Mouse (Mus musculus): ENCODE data around the gene Cfap20. TPM values are rescaled to one million over a fixed set of nuclear protein-coding genes. Genes with fewer than 3 reads are reported as not detected.
"Not testable (repeated sequence)": the region's sequence is repeated elsewhere in the genome, so short reads cannot be mapped to it uniquely, and the experiment has no call there.

Cfap20 gene
- polyA plus RNA-seq, 1 experiment: 86.8 TPM

- DNase-seq (ENCODE audit: low spot score): no peak
These were observed 12.4 kb downstream of the Cfap20 start for GRCm38 (mm10) chr8:95422193-95422810.

DNA sequence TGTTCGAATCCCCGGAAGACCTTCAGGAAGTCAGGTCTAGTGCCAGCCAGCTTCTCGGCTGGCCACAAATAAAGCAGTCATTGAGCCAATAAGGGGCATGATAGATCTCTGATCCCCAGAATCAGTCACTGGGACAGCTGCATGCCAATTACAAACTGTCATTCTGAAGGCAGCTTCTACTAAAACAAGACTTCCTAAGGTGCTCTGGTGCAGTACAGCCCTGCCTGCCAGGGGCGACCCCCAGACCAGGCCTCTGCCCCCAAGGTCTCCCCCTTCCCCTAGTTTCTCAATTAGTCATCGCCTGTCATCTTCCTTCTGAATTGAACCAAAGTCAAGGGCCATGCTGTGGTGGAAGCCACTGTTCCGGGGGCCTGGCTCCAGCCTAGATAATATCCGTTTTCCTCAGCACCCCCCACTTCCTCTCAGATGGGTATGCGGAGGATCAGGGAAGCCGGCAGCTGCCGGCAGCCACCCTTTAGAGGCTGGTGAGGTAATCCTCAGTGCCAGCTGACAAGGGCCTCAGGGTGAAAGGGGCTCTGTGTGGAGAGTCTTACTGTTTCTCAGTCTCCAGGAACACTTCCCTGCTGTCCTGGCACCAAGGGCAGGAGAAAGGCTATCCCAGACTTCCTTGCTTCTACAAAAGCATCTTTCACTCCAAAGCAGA, 23.2 kb downstream of the Cfap20 start:
- no peak for DNase-seq (ENCODE audit: low spot score)

DNA sequence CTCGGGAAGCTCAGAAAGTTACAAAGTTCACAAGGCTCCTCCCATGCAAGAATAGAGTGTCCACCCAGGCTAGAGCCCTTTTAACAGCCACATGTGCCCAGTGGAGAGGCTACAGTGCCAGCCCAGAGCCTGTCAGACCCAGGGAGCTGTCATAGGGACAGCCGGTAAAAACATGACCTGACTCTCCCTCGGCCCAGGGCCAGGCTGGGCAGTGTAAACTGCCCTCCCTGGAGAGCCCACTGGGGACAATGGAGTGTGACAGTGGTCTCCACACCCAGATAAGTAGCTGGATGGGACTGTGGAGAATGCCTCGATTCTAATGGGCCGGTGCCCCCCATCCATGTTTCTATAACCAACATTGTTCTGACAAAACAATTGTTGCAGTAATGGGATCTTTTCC, 25.2 kb downstream of the Cfap20 start:
- no peak for DNase-seq (ENCODE audit: low spot score)

DNA sequence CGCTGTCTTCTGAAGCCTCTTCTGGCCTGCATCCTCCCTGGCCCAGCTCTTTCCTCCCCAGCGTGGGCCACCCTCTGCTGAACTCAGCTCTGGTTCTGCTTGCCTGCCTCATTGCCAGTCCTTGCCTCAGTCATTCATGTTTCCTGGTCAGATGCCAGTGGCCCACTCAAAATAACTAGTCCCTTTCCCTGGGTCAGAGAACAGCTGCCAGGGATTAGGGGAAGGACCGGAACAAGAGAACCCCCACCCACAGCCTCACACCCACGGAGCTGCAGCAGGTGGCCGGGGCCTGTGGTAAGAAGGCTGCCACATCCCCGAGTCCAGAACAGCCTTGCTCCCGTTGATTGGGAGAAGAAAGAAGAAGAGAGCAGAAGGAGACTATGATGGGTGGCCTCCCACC, 33.6 kb downstream of the Cfap20 start:
- no peak for DNase-seq (ENCODE audit: low spot score)

GRCm38 (mm10) chr8:95399131-95399530, 35.5 kb downstream of the Cfap20 start:
- no peak for DNase-seq (ENCODE audit: low spot score)

GRCm38 (mm10) chr8:95397201-95397600, 37.5 kb downstream of the Cfap20 start:
- DNase-seq (ENCODE audit: low spot score): no peak

GRCm38 (mm10) chr8:95396752-95397151, 37.9 kb downstream of the Cfap20 start:
- DNase-seq (ENCODE audit: low spot score): no peak

DNA sequence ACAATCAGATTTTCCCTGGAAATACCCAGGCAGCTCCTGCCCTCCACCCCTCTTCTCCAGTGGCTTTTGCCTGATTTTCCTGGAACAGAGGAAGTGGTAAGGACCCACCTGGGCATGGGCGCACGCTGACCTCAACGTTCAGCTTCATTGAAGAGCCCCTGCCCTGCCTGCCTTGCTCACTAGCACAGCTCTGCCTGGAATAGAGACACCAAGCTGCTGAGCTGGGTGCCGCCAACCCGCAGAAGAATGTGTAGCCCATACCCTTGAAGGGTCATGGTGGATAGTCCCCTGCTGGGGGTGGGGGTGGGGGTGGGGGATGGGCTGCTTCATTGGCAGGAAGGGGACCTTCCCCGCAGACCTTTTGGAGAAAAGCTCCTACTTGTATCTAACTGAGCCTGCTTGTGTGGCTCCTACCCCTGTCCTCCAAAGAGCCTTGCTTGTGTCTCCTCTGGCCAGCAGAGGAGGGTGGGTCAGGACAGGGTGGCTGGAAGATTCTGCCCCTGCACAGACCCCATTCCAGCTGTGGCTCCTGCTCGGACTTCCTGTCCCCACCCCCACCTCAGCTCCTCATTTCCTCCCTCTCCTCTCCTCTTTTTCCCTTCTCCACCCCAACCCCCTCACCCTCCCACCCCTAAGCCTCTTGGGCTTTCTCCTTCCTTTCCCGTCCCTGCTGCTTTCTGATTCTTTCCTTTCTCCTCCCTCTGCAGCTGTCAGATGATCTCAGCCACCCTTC, 39.3 kb downstream of the Cfap20 start:
- DNase-seq (ENCODE audit: low spot score): no peak

GRCm38 (mm10) chr8:95392604-95393003, 42.1 kb downstream of the Cfap20 start:
- no peak for DNase-seq (ENCODE audit: low spot score)

GRCm38 (mm10) chr8:95391101-95391500, 43.6 kb downstream of the Cfap20 start:
- DNase-seq (ENCODE audit: low spot score): no peak

- DNase-seq (ENCODE audit: low spot score): no peak
These were observed 44.4 kb downstream of the Cfap20 start for GRCm38 (mm10) chr8:95390312-95390711.

GRCm38 (mm10) chr8:95387936-95388335, 46.7 kb downstream of the Cfap20 start:
- no peak for DNase-seq (ENCODE audit: low spot score)

DNA sequence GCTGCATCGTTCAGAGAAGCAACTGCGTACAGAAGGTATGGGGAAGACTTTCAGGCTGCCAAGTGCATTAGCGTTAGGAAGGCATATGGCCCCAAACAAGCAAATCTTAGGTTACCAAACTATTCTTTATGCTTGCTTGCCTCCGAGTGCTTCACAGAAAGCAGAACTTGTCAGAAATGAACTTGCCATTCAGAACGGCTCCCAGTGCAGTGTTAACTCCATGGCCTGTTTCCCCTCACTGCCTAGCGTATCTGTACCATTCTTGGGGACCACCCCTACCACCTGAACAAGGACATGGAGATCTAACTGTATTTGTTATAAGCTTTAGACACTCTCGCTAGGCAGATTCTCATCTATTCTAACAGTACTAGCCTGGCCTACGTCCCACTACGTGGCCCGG, 47.4 kb downstream of the Cfap20 start:
- no peak for DNase-seq (ENCODE audit: low spot score)

- no peak for DNase-seq (ENCODE audit: low spot score)
These were observed 48.6 kb downstream of the Cfap20 start for GRCm38 (mm10) chr8:95386037-95386436.

- DNase-seq (ENCODE audit: low spot score): no peak
These were observed 50.2 kb downstream of the Cfap20 start for GRCm38 (mm10) chr8:95384501-95384900.

GRCm38 (mm10) chr8:95381595-95381994, 53.1 kb downstream of the Cfap20 start:
- DNase-seq (ENCODE audit: low spot score): no peak

GRCm38 (mm10) chr8:95380953-95381352, 53.7 kb downstream of the Cfap20 start:
- DNase-seq (ENCODE audit: low spot score): no peak

- DNase-seq (ENCODE audit: low spot score): not testable (repeated sequence)
These were observed 55.7 kb downstream of the Cfap20 start for GRCm38 (mm10) chr8:95378928-95379327.

DNA sequence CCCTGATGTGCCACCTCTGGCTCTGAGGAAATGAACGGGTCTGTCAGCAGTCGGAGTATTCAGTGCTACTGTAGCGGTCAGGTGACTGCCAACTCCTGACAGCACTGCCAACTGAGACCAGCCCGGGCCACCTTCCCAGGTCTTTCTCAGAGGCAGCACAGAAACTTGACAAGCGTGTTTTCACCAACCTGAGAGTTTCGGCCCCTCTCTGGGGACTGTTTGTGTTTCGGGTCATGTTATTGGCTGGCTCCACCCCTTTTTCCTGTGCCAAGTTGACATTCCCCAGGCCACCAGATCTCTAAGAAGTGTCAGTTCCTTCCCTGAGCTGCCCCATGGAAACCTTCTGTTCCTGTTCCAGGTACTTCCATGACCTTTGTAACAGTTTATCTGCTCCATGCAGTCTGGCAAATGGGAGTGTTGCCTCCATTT, 56.8 kb downstream of the Cfap20 start:
- DNase-seq (ENCODE audit: low spot score): no peak

DNA sequence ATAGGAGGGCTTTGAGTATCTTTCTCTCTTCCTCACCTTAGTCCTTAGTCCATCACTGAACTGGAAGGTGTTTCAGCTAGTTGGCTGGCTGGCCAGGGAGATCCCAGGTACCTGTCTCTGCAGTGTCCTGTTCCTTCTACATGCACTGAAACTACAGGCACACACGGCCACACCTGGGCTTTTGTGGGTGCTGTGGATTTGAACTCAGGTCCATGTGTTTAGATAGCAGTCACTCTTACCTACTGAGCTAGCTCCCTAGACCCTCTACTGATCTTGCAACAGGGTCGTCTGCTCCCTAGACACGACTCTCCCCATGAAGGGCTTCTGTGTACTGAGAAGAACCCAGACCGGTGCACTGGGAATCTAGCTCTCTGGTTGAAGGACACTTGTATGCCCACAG, 57.6 kb downstream of the Cfap20 start:
- no peak for DNase-seq (ENCODE audit: low spot score)

GRCm38 (mm10) chr8:95376309-95376999, 58.2 kb downstream of the Cfap20 start:
- no peak for DNase-seq (ENCODE audit: low spot score)

GRCm38 (mm10) chr8:95375374-95375930, 59.2 kb downstream of the Cfap20 start:
- DNase-seq (ENCODE audit: low spot score): no peak

Data from urinary bladder, adult 2 months (tissue).